Mouse (Mus musculus) liver, postnatal 0 days (tissue): ENCODE measurements around the gene Serpinb13.

ENCODE experiments used
- CTCF ChIP-seq: sonication (generic); IDR thresholded peaks from 2 replicates; pipeline ENCODE4 v1.5.1; 2016; ENCODE audit warnings: antibody characterized with exemption, low read depth
- EP300 ChIP-seq: IDR thresholded peaks from 2 replicates; pipeline ENCODE4 v1.6.1; 2016; ENCODE audit warnings: antibody characterized with exemption, low read depth, mild to moderate bottlenecking

DNA sequence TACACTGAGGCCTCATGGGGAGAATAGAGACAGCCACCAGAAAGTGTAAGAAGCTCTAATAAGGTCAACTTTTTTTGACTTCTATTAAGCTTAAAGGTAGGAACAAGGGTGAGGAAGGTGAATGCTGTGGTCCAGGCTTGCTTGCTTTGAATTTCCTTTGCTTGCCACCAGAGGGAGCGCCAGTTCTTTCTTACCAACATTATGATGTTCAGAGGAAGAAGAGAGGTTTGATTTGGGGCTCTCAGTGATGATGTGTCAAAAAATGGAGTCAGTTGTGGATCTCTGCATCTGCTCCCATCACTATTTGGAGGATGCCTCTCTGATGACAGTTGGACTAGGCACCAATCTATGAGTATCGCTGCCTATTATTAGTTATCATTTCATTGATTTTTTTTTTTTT, 33.7 kb downstream of the Serpinb13 start:
- TF ChIP-seq CTCF (peak; percentile 60), EP300 (no peak)
